Mouse (Mus musculus) skeletal muscle tissue, adult 2 months (tissue): ENCODE results near the gene Pkd1l2.

Source experiments
- DNase-seq: peaks from one replicate; pipeline ENCODE4 v3.0.0-alpha.2; 2012; ENCODE audit warnings: low read depth, low spot score

The Pkd1l2 gene

DNA sequence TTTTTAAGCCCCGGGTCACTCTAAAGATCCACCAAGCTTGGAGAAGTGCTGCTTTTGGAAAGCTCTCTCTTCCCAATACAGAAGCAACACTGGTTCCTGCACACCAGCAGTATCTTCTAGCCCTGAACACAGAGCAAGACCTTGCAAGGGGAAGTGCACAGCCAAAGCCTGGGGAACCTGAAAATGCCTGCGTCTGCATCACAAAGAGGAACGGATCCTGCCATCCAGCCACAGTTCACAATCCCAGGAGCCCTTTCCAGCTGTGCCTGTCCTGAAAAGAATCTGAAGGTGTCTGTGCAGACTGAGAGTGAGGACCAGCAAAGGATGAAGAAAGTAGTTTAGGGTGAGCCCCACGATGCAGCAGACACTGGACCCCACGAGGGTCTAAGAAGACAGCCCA is 107.2 kb downstream of the Pkd1l2 start:
- no peak for DNase-seq

DNA sequence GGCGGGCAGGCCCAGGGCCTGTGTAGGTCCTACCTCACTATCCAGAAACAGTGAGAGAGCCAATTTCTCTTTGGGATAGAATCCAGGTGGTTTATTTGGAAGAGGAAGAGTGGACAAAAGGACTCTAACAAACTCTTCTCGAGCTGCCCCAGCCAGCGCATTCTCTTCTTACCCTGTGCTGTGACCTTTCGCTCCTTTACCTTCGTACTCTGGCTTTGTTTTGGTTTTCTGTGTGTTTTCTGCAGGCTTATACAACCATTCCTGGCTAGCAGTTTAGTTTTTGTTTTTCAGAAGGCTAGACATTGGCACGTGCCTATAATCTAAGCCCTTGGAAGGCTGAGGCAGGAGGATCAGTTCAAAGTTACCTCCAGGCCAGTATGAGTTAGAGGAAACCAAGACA is 112.7 kb downstream of the Pkd1l2 start:
- no peak for DNase-seq

DNA sequence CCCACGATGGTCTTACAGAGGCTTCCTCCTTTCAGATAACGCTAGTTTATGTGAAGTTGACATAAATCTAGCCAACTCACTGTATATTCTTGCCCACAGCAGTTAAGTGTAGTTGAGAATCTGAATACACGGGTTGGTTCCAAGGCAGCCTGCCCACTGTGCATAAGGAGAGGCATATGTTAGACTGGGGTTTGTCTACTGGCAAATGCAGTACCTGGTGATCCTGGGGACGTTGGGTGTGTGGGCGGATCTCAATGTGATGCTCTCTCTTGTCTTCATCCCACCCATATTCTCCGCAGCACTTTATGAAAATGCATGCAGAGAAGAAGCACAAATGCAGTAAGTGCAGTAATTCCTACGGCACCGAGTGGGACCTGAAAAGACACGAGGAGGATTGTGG is 127.8 kb downstream of the Pkd1l2 start:
- DNase-seq = no peak

DNA sequence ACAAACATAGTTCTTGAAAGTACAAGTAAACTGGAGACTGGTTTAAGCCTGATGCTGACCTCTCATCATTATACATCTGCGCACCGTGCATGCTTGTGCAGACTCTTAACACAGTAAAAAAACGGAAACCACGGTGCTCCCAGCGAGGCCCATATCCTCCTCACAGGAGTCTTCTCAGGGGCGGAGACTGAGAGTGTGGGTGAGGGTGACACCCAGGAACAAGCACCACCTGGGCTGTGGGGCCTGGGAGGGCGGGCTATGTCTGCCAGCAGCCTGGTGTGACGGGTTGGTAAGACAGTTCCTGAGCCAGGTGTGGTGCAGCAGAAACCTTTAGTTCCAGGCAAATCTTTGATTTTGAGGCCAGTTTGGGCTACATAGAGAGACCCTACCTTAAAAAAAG is 129.8 kb downstream of the Pkd1l2 start:
- no peak for DNase-seq

DNA sequence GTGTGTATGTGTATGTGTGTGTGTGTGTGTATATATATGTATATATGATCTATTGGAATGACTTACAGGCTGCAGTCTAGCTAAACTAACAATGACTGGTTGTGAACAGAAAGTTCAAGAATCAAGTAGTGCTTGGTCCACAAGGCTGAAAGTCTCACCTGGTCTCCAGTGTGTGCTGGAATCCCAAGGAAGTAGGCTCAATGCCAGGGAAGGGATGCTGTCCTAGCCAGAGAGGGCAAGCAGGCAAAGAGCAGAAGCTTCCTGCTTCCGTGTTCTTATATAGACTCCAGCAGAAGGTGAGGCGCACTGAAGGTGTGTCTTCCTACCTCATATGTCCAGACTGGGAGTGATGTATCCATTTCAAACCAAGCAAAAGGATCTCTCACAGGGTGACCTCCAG is 130.5 kb downstream of the Pkd1l2 start:
- no peak for DNase-seq

DNA sequence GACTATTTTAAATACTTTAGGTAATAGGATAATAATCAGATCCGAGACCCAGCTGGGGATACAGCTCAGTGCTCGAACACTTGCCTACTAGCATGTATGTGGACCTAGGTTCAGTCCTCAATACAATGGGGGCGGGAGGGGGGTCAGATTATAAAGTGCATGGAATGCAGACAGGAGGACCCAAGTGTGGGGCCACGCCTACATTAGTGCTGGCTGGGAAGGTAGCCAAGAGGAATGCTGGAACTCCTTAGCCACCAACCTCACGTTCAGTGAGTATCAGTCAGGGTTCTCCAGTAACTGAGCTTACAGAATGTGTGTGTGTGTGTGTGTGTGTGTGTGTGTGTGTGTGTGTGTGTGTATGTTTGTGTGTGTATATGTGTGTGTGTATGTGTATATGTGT is 130.9 kb downstream of the Pkd1l2 start:
- DNase-seq = no peak

DNA sequence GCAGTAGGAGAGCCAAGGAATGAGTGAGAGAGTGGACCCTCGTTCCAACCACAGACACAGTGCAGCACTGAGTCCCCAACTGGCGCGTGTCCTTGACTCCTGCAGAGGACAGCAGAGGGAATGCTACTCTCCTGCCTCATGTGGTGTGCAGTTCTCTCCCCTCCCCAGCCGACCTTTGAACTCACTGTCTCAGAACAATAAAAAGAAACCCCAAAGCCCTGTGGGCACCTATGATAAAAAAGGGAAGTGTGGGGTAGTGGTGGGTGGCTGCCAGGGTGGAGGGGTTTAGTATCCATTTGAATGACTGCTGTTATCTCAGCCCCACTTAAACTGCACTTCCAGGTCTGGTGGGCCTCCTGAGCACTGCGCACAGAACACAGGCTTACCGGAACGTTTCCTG is 134.7 kb downstream of the Pkd1l2 start:
- DNase-seq = no peak

DNA sequence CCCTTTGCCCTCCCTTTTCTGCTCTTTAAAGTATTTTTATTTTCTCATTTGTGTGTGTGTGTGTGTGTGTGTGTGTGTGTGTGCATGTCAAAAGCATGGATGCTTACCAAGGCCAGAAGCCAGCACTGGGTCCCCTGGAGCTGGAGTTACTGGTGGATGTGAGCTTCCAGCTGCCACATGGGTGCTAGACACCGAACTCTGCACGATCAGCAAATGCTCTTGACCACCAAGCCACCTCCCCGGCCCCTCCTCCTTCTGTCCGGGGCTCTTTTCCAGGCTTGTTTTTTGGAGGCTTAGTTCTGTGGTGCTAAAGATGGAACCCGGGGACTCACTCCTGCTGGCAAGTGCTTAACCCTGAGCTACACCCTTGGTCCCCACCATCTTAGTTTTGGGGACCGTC is 135.4 kb downstream of the Pkd1l2 start:
- DNase-seq = no peak

DNA sequence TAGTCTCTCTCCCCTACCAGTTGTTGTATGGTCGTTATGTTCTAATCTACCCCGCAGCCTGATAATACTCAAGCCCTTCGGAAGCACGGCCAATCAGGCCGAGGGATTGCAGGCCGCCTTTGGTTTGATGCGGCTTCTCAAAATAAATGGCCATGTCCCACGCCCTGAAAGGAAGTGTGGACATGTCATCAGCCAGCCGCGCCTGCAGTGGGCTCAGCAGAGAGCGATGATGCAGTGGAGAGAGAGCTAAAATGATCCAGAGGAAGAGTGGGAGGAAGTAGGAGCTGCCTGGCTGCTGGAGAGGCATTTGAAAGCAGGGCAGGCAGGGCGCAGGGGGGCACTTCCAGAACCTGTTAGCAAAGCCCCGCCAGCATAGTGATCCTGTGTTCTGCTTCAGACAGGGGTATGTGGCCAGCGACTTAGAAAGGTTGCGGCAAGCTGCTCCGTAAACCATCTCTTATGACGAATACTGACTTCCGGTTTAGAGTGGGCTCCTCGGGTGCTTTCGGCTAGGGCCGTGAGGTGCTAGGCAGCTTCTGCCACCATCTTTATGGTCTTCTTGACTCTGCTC is 135.9 kb downstream of the Pkd1l2 start:
- DNase-seq = no peak
